Mouse (Mus musculus): ENCODE results near the gene Gm266.

Gm266 gene

GRCm38 (mm10) chr12:111454021-111454420, 31.6 kb downstream of the Gm266 start:
- DNase-seq = no peak

DNA sequence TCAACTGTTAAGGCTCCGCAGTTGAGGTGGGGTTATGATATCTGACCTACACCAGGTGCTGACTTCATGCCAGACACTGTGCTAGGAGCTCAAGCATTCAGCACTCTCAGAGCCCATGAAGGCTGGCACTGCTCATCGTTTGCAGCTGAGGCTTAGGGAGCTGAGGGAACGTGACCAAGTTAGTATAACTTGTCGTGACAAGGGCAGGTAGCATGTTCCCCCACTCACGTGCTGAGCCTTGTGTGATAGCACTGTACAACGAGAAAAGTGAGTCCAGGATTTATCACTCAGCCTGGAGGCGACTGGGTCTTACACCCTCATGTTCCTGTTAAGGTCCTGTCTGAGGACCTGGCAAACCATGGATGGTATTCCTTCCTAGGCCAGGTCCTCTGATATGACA, 34.1 kb downstream of the Gm266 start:
- DNase-seq = no peak

- no peak for DNase-seq
Observed at GRCm38 (mm10) chr12:111450359-111450758, 35.3 kb downstream of the Gm266 start.

DNA sequence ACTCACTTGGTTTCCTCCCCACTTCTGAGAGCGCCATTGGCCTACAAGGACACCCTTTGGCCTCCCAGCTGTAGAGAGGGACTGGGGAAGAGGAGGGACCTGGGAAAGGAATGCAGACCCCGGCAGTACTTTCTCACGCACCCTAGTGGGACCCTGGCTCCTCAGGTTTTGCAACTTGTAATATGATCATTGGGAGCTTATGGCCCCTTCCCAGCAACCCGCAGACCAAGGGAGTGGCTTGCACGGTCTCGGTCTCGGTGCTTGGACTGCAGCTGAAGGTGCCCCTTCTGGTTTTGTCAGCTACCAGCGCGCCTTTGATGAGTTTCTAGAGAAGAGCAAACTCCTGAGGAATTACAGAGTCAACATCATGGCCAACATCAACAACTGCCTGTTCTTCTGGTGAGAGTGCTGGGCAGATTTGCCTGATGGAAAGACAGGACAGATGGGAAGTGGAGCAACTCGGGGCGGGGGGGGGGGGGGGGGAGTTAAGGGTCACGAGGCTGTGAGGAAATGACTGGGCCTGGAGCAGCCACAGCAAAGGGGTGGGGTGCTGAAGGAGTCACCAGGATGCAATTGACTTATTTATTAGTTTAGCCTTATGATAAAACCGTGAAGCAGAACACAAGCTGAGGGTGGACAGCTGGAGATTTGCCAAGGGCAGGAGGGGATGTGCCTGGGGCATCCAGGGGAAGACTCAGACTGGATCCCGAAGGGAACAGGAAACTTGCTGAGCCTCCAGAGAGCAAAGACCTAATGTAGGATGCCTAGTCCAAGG, 36.5 kb downstream of the Gm266 start:
- DNase-seq = no peak

- no peak for DNase-seq
Observed at GRCm38 (mm10) chr12:111447898-111448760, 37.5 kb downstream of the Gm266 start.

GRCm38 (mm10) chr12:111447350-111447749, 38.3 kb downstream of the Gm266 start:
- no peak for DNase-seq

DNA sequence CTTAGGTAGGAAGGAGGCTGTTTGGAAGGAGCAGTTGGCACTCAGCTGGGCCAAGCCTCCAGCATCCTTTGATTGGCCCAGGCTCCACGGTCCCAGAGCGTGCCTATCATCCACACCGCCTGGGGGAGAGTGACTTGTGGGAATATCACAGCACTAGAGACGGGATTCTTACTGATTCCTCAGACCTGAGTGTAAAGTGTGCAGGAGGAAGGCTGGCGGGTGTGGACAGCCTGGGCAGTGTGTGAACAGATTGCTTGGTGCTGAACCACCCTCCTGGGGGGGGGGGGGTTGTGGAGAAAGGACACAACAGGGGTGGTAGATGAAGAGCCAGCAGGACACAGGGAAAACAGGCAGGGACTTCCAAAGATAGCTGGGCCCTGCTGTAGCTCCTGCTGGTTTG, 38.9 kb downstream of the Gm266 start:
- DNase-seq = no peak

DNA sequence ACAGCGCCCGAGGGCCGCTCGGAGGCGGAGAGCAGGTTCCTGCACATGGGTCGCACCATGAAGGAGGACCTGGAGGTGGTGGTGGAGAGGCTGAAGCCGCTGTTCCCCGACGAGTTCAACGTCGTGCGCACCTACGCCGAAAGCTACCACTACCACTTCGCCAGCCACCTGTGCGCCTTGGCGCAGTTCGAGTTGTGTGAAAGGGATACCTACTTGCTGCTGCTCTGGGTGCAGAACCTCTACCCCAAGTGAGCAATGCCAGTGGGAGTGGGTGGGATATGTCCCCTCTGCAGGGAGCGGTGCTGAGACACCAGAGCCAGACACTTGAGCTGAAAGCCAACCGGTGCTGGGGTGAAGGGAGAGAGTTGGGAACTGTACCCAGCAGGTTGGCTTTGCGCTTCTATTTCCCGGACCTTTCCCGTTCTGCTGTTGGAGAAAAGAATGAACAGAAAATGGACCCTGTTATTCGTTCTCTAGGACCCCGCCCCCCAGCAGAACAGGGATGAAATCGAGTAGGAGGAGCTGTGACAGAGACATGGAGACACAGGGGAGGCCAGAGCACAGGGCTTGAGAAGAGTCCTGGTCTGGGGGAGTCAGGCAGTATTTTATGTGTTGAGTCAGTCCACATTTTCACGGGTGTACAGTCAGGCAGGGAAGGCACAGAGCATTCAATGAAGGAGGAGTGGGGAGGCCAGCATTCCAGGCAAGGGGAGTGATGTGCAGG, 39.6 kb downstream of the Gm266 start:
- DNase-seq = no peak

GRCm38 (mm10) chr12:111445161-111445889, 40.3 kb downstream of the Gm266 start:
- DNase-seq = peak; percentile 10

- DNase-seq = no peak
Observed at GRCm38 (mm10) chr12:111443921-111444831, 41.4 kb downstream of the Gm266 start.

DNA sequence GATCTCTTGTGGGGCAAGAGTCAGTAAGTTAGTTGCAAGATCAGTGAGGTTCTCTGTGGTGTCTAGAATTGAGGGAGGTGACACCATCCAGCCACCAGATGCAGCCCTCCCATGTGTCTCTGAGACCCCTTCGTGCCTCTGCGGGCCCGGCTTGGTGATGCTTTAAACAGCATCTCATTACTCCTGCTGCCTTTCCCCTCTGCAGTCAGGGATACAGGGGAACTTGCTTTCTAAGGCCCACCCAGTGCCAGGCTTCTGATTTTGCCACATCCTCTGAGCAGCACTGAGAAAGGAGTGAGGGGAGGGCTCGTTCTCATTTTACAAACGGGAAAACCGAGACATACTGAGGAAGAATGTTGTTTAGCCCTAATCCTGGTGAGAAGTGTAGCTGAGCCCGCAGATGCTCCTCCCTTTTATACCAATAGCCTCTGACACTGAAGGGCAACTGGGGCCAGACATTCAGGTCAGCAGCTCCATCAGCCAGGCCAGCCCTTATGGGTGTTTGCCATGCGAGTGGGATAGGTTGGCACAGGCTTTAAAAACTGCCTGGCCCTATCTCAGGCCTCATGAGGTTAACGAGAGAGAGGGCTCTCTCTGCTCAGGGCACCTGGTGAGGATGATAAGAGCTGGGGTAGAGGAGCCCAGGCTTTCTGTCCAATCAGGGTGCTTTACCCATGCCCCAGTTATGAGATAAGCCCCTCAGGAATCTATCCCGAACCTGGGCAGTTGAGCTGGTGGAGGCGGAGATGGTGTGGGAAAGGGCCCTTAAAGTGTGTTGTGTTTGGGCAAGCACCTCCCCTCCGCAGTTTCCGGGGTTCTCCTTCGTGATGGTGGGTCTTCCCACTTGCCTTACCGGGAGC, 42.4 kb downstream of the Gm266 start:
- no peak for DNase-seq

DNA sequence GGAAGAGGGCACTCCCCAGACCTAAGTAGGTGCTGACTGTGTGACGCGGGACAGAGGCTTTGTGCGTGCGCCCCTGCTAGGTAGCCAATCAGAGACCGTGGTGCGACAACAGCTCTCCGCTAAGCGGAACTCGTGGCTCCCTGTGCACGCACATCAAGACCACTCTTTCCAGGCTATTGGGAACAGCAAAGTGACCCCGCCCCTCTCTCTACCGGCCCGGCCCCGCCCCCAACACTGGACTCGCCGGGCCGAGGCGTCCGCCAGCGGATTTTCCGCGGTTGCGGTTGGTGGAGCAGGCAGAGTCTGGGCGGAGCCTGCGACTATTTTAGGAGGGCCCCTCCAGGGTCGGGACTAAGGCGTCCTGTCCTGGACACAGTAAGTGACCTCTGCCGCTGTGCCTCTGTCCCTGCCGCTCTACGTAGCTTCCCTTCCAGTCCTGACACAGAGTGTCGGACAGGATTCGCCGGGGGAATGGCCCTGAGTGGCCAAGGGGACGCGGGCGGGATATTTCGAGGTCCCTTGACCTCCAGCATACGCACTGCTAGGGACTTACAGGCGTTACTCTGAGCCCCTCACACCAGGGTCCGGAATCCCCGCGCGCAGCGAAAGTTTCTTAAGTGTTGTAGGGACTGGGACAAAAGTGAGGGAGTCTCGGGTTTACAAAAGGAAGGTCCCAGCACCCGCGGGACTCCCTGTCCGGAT, 43.2 kb downstream of the Gm266 start, which contains the start of gene Tnfaip2:
Gene Tnfaip2, plus strand, starts transcription at position 161 of the 702 bp plus-strand sequence.
- DNase-seq = peak; percentile 12

GRCm38 (mm10) chr12:111441523-111441922, 44.1 kb downstream of the Gm266 start:
- DNase-seq = no peak

GRCm38 (mm10) chr12:111440701-111441373, 44.8 kb downstream of the Gm266 start:
- no peak for DNase-seq

DNA sequence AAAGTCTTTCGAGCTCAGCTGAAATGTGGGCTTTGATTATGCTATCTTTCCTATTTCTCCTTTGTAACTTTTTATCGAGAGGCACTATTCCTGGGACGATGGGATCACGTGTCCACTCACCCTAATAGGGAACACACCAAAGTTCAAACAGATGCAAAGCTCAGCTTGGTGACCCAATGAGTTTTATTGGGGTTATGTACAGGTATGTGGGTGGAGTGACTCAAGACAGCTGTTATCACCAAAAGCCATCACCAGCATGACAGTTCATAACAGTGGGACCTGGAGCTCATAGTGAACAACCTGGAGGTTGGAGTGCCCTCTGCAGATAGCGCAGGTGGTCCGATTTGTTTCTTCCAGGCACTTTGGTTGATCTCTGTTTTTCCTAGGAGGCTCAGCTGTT, 46.8 kb downstream of the Gm266 start:
- no peak for DNase-seq

DNA sequence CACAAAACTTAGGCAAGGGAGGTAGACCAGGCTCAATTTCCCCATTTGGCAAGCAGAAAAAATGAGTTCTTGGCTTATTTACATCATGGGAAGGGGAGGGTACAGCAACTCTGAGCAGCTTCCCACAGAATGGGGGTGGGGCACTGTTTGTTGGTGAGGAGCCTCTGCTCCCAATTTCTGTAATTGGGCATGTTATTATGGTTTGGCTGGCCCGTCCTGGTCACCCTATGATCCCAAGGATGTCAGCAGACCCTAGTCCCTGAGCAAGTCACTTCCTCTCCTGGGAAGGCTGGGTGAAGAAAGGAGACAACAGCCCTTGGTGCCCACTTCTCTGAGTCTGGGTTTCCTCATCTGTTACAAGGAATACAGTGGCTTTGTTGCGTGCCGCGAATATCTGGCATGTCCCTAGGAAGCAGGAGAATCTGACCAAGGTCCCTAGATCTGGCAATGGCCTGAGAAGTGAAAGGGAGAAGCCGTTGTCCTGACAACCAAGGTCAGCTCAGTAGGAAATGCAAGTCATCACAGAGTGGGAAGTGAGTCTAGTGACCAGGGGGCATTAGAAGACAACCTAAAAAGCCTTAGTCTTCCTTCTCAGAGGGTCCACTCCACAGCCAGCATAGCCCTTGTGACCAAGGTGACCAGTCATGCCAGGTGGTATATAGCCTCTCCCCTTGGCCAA, 48.3 kb downstream of the Gm266 start:
- DNase-seq = no peak

DNA sequence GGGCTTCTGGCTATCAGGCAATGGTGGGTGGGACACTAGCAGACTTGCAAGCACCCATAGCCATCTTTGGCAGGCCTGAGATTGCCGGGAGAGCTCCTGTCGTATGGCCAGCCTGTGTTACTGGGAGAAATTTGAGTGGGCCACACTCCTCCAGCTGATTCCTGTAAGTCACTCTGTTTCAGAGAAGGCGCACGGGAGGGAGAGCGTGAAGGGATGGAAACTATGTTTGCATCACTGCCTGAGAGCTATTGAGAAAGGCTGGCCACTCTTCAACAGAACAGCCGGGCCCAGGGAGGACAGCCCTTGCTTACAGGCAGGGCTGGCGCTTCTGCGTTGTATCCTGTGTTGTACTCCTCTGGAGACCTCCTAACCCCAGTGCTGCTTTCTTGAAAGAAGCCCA, 49.0 kb downstream of the Gm266 start:
- no peak for DNase-seq

DNA sequence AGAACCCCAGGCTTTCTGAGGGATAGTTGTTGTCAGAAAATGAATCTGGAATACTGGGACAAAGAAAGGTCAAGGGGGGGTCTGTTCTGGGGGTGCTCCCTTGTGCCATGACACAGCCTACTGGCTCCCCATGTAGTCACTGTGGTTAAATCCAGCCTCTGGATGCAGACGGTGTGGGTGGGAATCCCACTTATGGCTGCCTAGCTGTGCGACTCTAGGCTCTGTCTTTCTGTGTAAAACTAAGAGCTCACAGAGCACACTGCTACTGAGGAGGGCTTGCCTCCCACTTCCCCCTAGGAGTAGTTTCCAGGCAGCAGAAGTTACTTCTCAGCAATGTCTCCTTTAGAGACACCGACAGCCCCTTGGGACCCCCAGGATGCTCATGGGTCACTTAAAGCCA, 49.5 kb downstream of the Gm266 start:
- no peak for DNase-seq
